Mouse (Mus musculus) liver, adult 2 months (tissue): Measurements from ENCODE around the gene Cln5.

Source experiments
- CTCF ChIP-seq: fragments of 200-500 bp; IDR thresholded peaks from 2 replicates; pipeline ENCODE4 v1.5.1; 2011; ENCODE audit warnings: low read depth, low read length, control low read depth
- POLR2A ChIP-seq: fragments of 200-500 bp; IDR thresholded peaks from 2 replicates; pipeline ENCODE4 v1.6.1; 2011; ENCODE audit warnings: low read length, control low read depth; ENCODE audit not compliant: insufficient read depth; ENCODE audit errors: extremely low read depth

DNA sequence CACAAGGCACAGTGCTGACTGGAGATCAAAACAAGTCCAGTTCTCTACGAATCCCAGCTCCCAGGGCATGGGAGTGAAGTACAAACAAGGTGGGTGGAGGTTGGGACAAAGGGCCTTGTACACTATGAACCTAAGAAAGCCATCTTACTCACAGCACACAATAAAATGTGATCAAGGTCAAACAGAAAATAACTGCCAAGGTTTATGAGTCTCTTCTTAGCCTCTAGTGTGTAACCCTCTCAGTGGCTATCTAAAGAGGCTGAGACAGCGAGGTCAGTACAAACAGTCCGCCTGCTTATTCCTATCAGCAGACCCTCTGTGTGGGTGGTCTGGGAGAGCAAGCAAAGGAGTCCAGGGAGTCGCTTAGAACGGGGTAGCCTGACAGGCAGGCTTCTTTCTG is 17.8 kb downstream of the Cln5 start:
- TF ChIP-seq CTCF (no peak), POLR2A (no peak)
